Mouse (Mus musculus): ENCODE measurements around the gene Ppp1r15a.

DNA sequence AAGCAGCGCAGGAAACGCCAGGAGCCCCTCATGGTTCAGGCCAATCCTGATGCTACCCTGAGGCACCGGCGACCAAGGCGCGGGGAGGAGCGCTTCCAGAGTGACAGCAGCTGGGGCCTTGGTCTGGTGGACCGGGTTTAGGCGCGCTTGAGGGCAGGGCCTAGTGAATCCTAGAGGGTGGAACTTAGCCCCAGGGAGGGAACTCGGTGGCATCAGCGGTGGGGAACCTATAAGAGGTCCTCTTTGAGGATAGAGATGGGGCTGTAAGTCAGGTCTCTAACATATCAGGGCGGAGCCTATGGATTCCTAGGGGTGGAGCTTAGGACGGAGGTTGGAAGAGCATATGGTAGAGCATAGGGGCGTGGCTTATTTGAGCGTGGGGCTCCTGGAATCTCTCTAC lies 10.6 kb downstream of the Ppp1r15a start:
- TF ChIP-seq CTCF (IDR thresholded peaks at IDR 0.05; ENCODE audit: extremely low read depth, insufficient read length, insufficient replicate concordance, low read depth, low read length) (no peak), POLR2A (IDR thresholded peaks at IDR 0.05; ENCODE audit: low read depth, low read length) (no peak)
